Comparison of ENCODE assay signal across 8 mouse cellular contexts in genomic region chr19:6925307-6925573, GRCm38 (mm10). TPM values are rescaled to one million over a fixed set of nuclear protein-coding genes. Genes with fewer than 3 reads are reported as not detected.
DNase-seq lines count a peak whose midpoint lies in the region; ATAC-seq and TF ChIP-seq lines count a peak whose summit lies in the region.

Gene Catsperz, minus strand, starts transcription at chr19:6925380.

- peaks cover 6% of the 10 kb centered on the region for H3K79me2 ChIP-seq in myocyte (ENCODE audit: control insufficient read depth, insufficient read depth)

- TF ChIP-seq CTCF in intestine, postnatal 0 days (IDR thresholded peaks at IDR 0.05; ENCODE audit: low read depth): no peak

- peaks cover 72% of the 10 kb centered on the region for H3K27me3 ChIP-seq in embryonic facial prominence, embryonic 14.5 days (replicated peaks; ENCODE audit: control insufficient read depth, insufficient read depth, low read length)
- H3K27me3 ChIP-seq in intestine, postnatal 0 days (replicated peaks; ENCODE audit: control insufficient read depth, insufficient read depth, low read length): peaks cover 37% of the 10 kb centered on the region
- no peaks in the 10 kb centered on the region for H3K27me3 ChIP-seq in myocyte (ENCODE audit: control insufficient read depth, insufficient read depth, insufficient read length)

- H3K9me3 ChIP-seq in embryonic facial prominence, embryonic 14.5 days (ENCODE audit: control insufficient read depth, low read length): no peaks in the 10 kb centered on the region
- no peaks in the 10 kb centered on the region for H3K9me3 ChIP-seq in intestine, postnatal 0 days (ENCODE audit: control insufficient read depth)

- TF ChIP-seq POLR2A in myocyte (IDR thresholded peaks at IDR 0.05; ENCODE audit: insufficient read length, low read depth): no peak

- DNase-seq in layer of hippocampus, postnatal 10 days (ENCODE audit: low spot score in 2 of 2): no peak
- DNase-seq in layer of hippocampus, adult 11-12 months (ENCODE audit: low spot score): no peak
- DNase-seq in embryonic facial prominence, embryonic 14.5 days (ENCODE audit: low spot score): no peak
- no peak for DNase-seq in thymus, adult 18-20 months
- no peak for DNase-seq in B cell, adult 2 months
- DNase-seq in urinary bladder, postnatal 10 days (ENCODE audit: low spot score): no peak

- H3ac ChIP-seq in myocyte (ENCODE audit: control insufficient read depth, insufficient read length): no peak within 1 kb of the TSS

- no peak within 1 kb of the TSS; the same call in 1 of the 2 replicates for H3K27ac ChIP-seq in embryonic facial prominence, embryonic 14.5 days (replicated peaks; ENCODE audit: low read depth, low read length)
- H3K27ac ChIP-seq in intestine, postnatal 0 days (ENCODE audit: low read depth, low read length): no peak within 1 kb of the TSS

- H3K4me3 ChIP-seq in embryonic facial prominence, embryonic 14.5 days (ENCODE audit: low read depth, low read length): peak within 1 kb of the TSS; percentile 29
- peak within 1 kb of the TSS; percentile 27 for H3K4me3 ChIP-seq in intestine, postnatal 0 days (ENCODE audit: low read depth, low read length)
- H3K4me3 ChIP-seq in myocyte: no peak within 1 kb of the TSS

- H3K36me3 ChIP-seq in embryonic facial prominence, embryonic 14.5 days (ENCODE audit: control insufficient read depth, insufficient read depth, low read length): no peaks in the 10 kb centered on the region
- H3K36me3 ChIP-seq in intestine, postnatal 0 days (ENCODE audit: control insufficient read depth, insufficient read depth): no peaks in the 10 kb centered on the region
- no peaks in the 10 kb centered on the region for H3K36me3 ChIP-seq in myocyte (ENCODE audit: control insufficient read depth, insufficient read depth)

- H3K4me1 ChIP-seq in embryonic facial prominence, embryonic 14.5 days (ENCODE audit: control insufficient read depth, insufficient read depth, low read length): peaks cover 9% of the 10 kb centered on the region
- peaks cover 7% of the 10 kb centered on the region; the same call in 1 of the 2 replicates for H3K4me1 ChIP-seq in intestine, postnatal 0 days (replicated peaks; ENCODE audit: control insufficient read depth, insufficient read depth, low read length)

- H3K9ac ChIP-seq in embryonic facial prominence, embryonic 14.5 days (ENCODE audit: low read depth, low read length): peak within 1 kb of the TSS; percentile 53
- no peak within 1 kb of the TSS for H3K9ac ChIP-seq in intestine, postnatal 0 days (ENCODE audit: low read depth, low read length)

- WGBS in embryonic facial prominence, embryonic 14.5 days: 1% methylated on average over 9 of the region's 9 CpGs
- 5% methylated on average over 9 of the region's 9 CpGs for WGBS in intestine, postnatal 0 days

- no peak for ATAC-seq in embryonic facial prominence, embryonic 14.5 days (ENCODE audit: low read depth)
- ATAC-seq in intestine, postnatal 0 days: no peak

- H3K4me2 ChIP-seq in embryonic facial prominence, embryonic 14.5 days (ENCODE audit: low read depth, low read length): peak within 1 kb of the TSS; percentile 46
- peak within 1 kb of the TSS; percentile 47 for H3K4me2 ChIP-seq in intestine, postnatal 0 days (replicated peaks; ENCODE audit: low read depth)
- H3K4me2 ChIP-seq in myocyte (ENCODE audit: low read depth): peak within 1 kb of the TSS; percentile 63

TF ChIP-seq in myocyte, 11 proteins besides CTCF, POLR2A, EP300 and RAD21:
- no peak for TF ChIP-seq TCF3 (IDR thresholded peaks at IDR 0.05; ENCODE audit: insufficient read length, low read depth)
- TF ChIP-seq E2F4 (IDR thresholded peaks at IDR 0.05; ENCODE audit: insufficient read depth): no peak
- TF ChIP-seq CEBPB (IDR thresholded peaks at IDR 0.05; ENCODE audit: insufficient read depth, poor library complexity, severe bottlenecking): no peak
- TF ChIP-seq MYOD1 (IDR thresholded peaks at IDR 0.05; ENCODE audit: control insufficient read depth in 1 of 3, insufficient read length in 2 of 3, low read depth in 2 of 3): no peak
- no peak for TF ChIP-seq POLR2AphosphoS2 (IDR thresholded peaks at IDR 0.05; ENCODE audit: insufficient read length, low read depth)
- TF ChIP-seq USF1 (IDR thresholded peaks at IDR 0.05; ENCODE audit: low read depth): no peak
- TF ChIP-seq SRF (IDR thresholded peaks at IDR 0.05; ENCODE audit: control insufficient read depth, insufficient read length, low read depth): no peak
- TF ChIP-seq TCF12 (IDR thresholded peaks at IDR 0.05; ENCODE audit: insufficient read depth, poor library complexity, severe bottlenecking): no peak
- no peak for TF ChIP-seq MYOG (IDR thresholded peaks at IDR 0.05; ENCODE audit: control insufficient read depth in 1 of 3, insufficient read depth in 1 of 3, insufficient read length in 2 of 3, low read depth in 2 of 3)
- no peak for TF ChIP-seq REST (IDR thresholded peaks at IDR 0.05; ENCODE audit: insufficient read depth, insufficient read length)

RNA-seq across cellular contexts. Expression of gene Catsperz, which starts in this region (rescaled TPM):
- total RNA-seq in layer of hippocampus, postnatal 10 days (2021): 10 to 100 TPM; 10.7 to 11.5 TPM
- 3.4 and 4.8 TPM in 2 replicates for polyA plus RNA-seq in embryonic facial prominence, embryonic 14.5 days (2014; fragmentation: Nextera tagmentation; extraction: Ambion mirVana)
- 0.65 and 0.76 TPM in 2 replicates for polyA plus RNA-seq in intestine, postnatal 0 days (2015; fragmentation: Nextera tagmentation; extraction: Ambion mirVana)
- polyA plus RNA-seq in myocyte (2012; fragmentation: generic; extraction: Trizol): 0.28 TPM
